21 mouse cellular contexts compared by ENCODE assay signal in genomic region chrX:166565401-166565800, GRCm38 (mm10). TPM values are rescaled to one million over a fixed set of nuclear protein-coding genes. Genes with fewer than 3 reads are reported as not detected.
DNase-seq lines count a peak whose midpoint lies in the region; ATAC-seq and TF ChIP-seq lines count a peak whose summit lies in the region.
"Had no signal": no experiment of that assay in that cellular context is flagged by ENCODE, and none has a peak within 500 bp of the region (broad histone marks: within the 10 kb centered on the region; RNA-seq: fewer than 3 reads in every experiment).

No protein-coding gene starts in this region.

- no peak overlapping the region for H3K9ac ChIP-seq in embryonic facial prominence, embryonic 15.5 days
- H3K9ac ChIP-seq in limb, embryonic 14.5 days (ENCODE audit: low read depth, low read length, severe bottlenecking): no peak overlapping the region
- H3K9ac ChIP-seq in heart, embryonic 11.5 days (ENCODE audit: low read depth, low read length): no peak overlapping the region
- H3K9ac ChIP-seq in midbrain, embryonic 14.5 days (replicated peaks; ENCODE audit: low read length): no peak overlapping the region
- H3K9ac ChIP-seq: hindbrain, embryonic 14.5 days; midbrain, embryonic 13.5 days had no signal

- no peak for ATAC-seq in embryonic facial prominence, embryonic 15.5 days (ENCODE audit: insufficient number of reproducible peaks, low FRiP score, low TSS enrichment, low read depth)
- no peak for ATAC-seq in limb, embryonic 14.5 days (ENCODE audit: low FRiP score, low read depth)
- ATAC-seq in heart, embryonic 11.5 days (replicated peaks; ENCODE audit: insufficient number of reproducible peaks, low FRiP score, low TSS enrichment): no peak
- no peak for ATAC-seq in midbrain, embryonic 14.5 days (ENCODE audit: low FRiP score, low TSS enrichment)
- ATAC-seq: activated CD4-positive, CD25-positive, alpha-beta regulatory T cell, adult 4 months; midbrain, embryonic 13.5 days had no signal

- no peak overlapping the region for H3K4me3 ChIP-seq in embryonic facial prominence, embryonic 15.5 days (replicated peaks)
- no peak overlapping the region for H3K4me3 ChIP-seq in limb, embryonic 14.5 days (replicated peaks; ENCODE audit: low read length)
- H3K4me3 ChIP-seq in heart, embryonic 11.5 days (ENCODE audit: low read depth, low read length): no peak overlapping the region
- no peak overlapping the region for H3K4me3 ChIP-seq in midbrain, embryonic 14.5 days (replicated peaks; ENCODE audit: low read depth, low read length)
- H3K4me3 ChIP-seq: forebrain, embryonic 10.5 days; midbrain, embryonic 13.5 days had no signal

- WGBS in embryonic facial prominence, embryonic 15.5 days: 46% methylated on average over 5 of the region's 5 CpGs
- 55% methylated on average over 5 of the region's 5 CpGs for WGBS in limb, embryonic 14.5 days
- 71% methylated on average over 5 of the region's 5 CpGs for WGBS in heart, embryonic 11.5 days (ENCODE audit: insufficient replicate concordance)
- WGBS in midbrain, embryonic 14.5 days: 61% methylated on average over 5 of the region's 5 CpGs

- no peak for TF ChIP-seq POLR2A in limb, embryonic 14.5 days (IDR thresholded peaks at IDR 0.05; ENCODE audit: borderline replicate concordance, extremely low read depth, insufficient read depth, insufficient read length)

- no peaks in the 10 kb centered on the region for H3K36me3 ChIP-seq in embryonic facial prominence, embryonic 15.5 days
- no peaks in the 10 kb centered on the region for H3K36me3 ChIP-seq in limb, embryonic 14.5 days (ENCODE audit: control insufficient read depth, insufficient read depth, low read length)
- no peaks in the 10 kb centered on the region for H3K36me3 ChIP-seq in heart, embryonic 11.5 days (ENCODE audit: control insufficient read depth, insufficient read depth, low read length)
- H3K36me3 ChIP-seq in midbrain, embryonic 14.5 days (ENCODE audit: control insufficient read depth, insufficient read depth, low read length): no peaks in the 10 kb centered on the region
- H3K36me3 ChIP-seq: forebrain, embryonic 10.5 days; midbrain, embryonic 13.5 days had no signal

- no peaks in the 10 kb centered on the region for H3K9me3 ChIP-seq in embryonic facial prominence, embryonic 15.5 days (replicated peaks)
- H3K9me3 ChIP-seq in limb, embryonic 14.5 days (ENCODE audit: control insufficient read depth, low read length): no peaks in the 10 kb centered on the region
- no peaks in the 10 kb centered on the region for H3K9me3 ChIP-seq in heart, embryonic 11.5 days (replicated peaks; ENCODE audit: control insufficient read depth, low read length)
- H3K9me3 ChIP-seq in midbrain, embryonic 14.5 days (ENCODE audit: control insufficient read depth, low read length): no peaks in the 10 kb centered on the region
- H3K9me3 ChIP-seq: forebrain, embryonic 10.5 days; midbrain, embryonic 13.5 days had no signal

- H3K4me2 ChIP-seq in embryonic facial prominence, embryonic 15.5 days (replicated peaks): no peak overlapping the region
- H3K4me2 ChIP-seq in limb, embryonic 14.5 days (replicated peaks; ENCODE audit: low read depth, low read length, severe bottlenecking): no peak overlapping the region
- no peak overlapping the region for H3K4me2 ChIP-seq in heart, embryonic 11.5 days
- no peak overlapping the region for H3K4me2 ChIP-seq in midbrain, embryonic 14.5 days (ENCODE audit: low read length)
- H3K4me2 ChIP-seq: hindbrain, embryonic 14.5 days; liver, embryonic 11.5 days; midbrain, embryonic 13.5 days had no signal

- H3K27ac ChIP-seq in embryonic facial prominence, embryonic 15.5 days (replicated peaks): peak overlapping the region; percentile 51
- H3K27ac ChIP-seq in limb, embryonic 14.5 days (replicated peaks; ENCODE audit: low read depth, low read length): peak overlapping the region; percentile 38; the same call in 1 of the 2 replicates
- no peak overlapping the region for H3K27ac ChIP-seq in heart, embryonic 11.5 days (ENCODE audit: low read depth, low read length)
- no peak overlapping the region for H3K27ac ChIP-seq in midbrain, embryonic 14.5 days (replicated peaks; ENCODE audit: low read depth, low read length)
- H3K27ac ChIP-seq: forebrain, embryonic 10.5 days; hindbrain, embryonic 14.5 days; kidney, postnatal 0 days; midbrain, embryonic 13.5 days had no signal

- DNase-seq in embryo, embryonic 10.5 days (ENCODE audit: low spot score): peak; percentile 1
- DNase-seq in embryo, embryonic 10 days (ENCODE audit: low spot score): no peak
- DNase-seq in R1 (ENCODE audit: low read depth, low spot score): peak; percentile 11
- no peak for DNase-seq in limb, embryonic 14.5 days (ENCODE audit: low spot score)
- DNase-seq in midbrain, embryonic 14.5 days: no peak
- DNase-seq in right cerebral cortex, adult 2 months (ENCODE audit: low spot score in 2 of 2): no peak
- DNase-seq: cerebellum, adult 9-11 months; heart, adult 11 months; heart, postnatal 36 days; lung, adult 18-20 months; lung, postnatal 14 days; right cerebral cortex, postnatal 4 days; thymus, postnatal 14 days had no signal

- 0 out of 2 replicates have a peak, but pooled peaks cover 3% of the 10 kb centered on the region for H3K4me1 ChIP-seq in embryonic facial prominence, embryonic 15.5 days
- peaks cover 4% of the 10 kb centered on the region; the same call in 1 of the 2 replicates for H3K4me1 ChIP-seq in limb, embryonic 14.5 days (ENCODE audit: control insufficient read depth, insufficient read depth, low read length)
- H3K4me1 ChIP-seq in heart, embryonic 11.5 days (ENCODE audit: control insufficient read depth, insufficient read depth, low read length): no peaks in the 10 kb centered on the region
- no peaks in the 10 kb centered on the region for H3K4me1 ChIP-seq in midbrain, embryonic 14.5 days (ENCODE audit: control insufficient read depth, insufficient read depth, low read length)
- H3K4me1 ChIP-seq: forebrain, embryonic 10.5 days; midbrain, embryonic 13.5 days had no signal

- H3K27me3 ChIP-seq in embryonic facial prominence, embryonic 15.5 days: no peaks in the 10 kb centered on the region
- no peaks in the 10 kb centered on the region for H3K27me3 ChIP-seq in limb, embryonic 14.5 days (ENCODE audit: control insufficient read depth, insufficient read depth, low read length)
- H3K27me3 ChIP-seq in heart, embryonic 11.5 days (ENCODE audit: control insufficient read depth, insufficient read depth, low read length): no peaks in the 10 kb centered on the region
- no peaks in the 10 kb centered on the region for H3K27me3 ChIP-seq in midbrain, embryonic 14.5 days (ENCODE audit: control insufficient read depth, insufficient read depth, low read length)
- H3K27me3 ChIP-seq: midbrain, embryonic 13.5 days had no signal

RNA-seq across cellular contexts. Expression of gene Egfl6, which starts 20.1 kb away (rescaled TPM):
- polyA plus RNA-seq in embryonic facial prominence, embryonic 15.5 days (2015; fragmentation: Nextera tagmentation; extraction: Ambion mirVana): 159 and 164 TPM in 2 replicates
- polyA plus RNA-seq in limb, embryonic 14.5 days (2012; rRNA removed): 78.6 and 86.2 TPM in 2 replicates
- 97.0 and 104 TPM in 2 replicates for polyA plus RNA-seq in limb, embryonic 14.5 days (2014; fragmentation: Nextera tagmentation; extraction: Ambion mirVana)
- 4.2 and 4.3 TPM in 2 replicates for polyA plus RNA-seq in heart, embryonic 11.5 days (2014; fragmentation: Nextera tagmentation; extraction: Ambion mirVana)
- 1.6 TPM in 2 replicates for polyA plus RNA-seq in midbrain, embryonic 14.5 days (2014; fragmentation: Nextera tagmentation; extraction: Ambion mirVana)
- polyA plus RNA-seq: activated CD4-positive, CD25-positive, alpha-beta regulatory T cell, adult 4 months had no signal

RNA-seq across cellular contexts. Expression of gene Tceanc, which starts 47.0 kb away (rescaled TPM):
- 6.5 and 6.8 TPM in 2 replicates for polyA plus RNA-seq in embryonic facial prominence, embryonic 15.5 days (2015; fragmentation: Nextera tagmentation; extraction: Ambion mirVana)
- 3.9 and 4.5 TPM in 2 replicates for polyA plus RNA-seq in limb, embryonic 14.5 days (2012; rRNA removed)
- 7.3 and 8.8 TPM in 2 replicates for polyA plus RNA-seq in limb, embryonic 14.5 days (2014; fragmentation: Nextera tagmentation; extraction: Ambion mirVana)
- 6.1 and 7.0 TPM in 2 replicates for polyA plus RNA-seq in heart, embryonic 11.5 days (2014; fragmentation: Nextera tagmentation; extraction: Ambion mirVana)
- 5.5 and 9.1 TPM in 2 replicates for polyA plus RNA-seq in midbrain, embryonic 14.5 days (2014; fragmentation: Nextera tagmentation; extraction: Ambion mirVana)

Comparison
In these comparisons a context has a peak if more than half of its experiments do, and no peak if none do; other contexts are left out.
1. DNase-seq: peak in embryo, embryonic 10.5 days (single experiment) and R1 (single experiment); none in embryo, embryonic 10 days (single experiment), limb, embryonic 14.5 days (single experiment), midbrain, embryonic 14.5 days (single experiment) and right cerebral cortex, adult 2 months (0 of 2).
2. H3K27ac ChIP-seq: peak in embryonic facial prominence, embryonic 15.5 days (single experiment) and limb, embryonic 14.5 days (single experiment); none in heart, embryonic 11.5 days (single experiment) and midbrain, embryonic 14.5 days (single experiment).
3. RNA of gene Egfl6, which starts 20.1 kb away (polyA plus RNA-seq): 159 to 164 TPM in embryonic facial prominence, embryonic 15.5 days and 78.6 to 104 TPM in limb, embryonic 14.5 days; 4.2 to 4.3 TPM in heart, embryonic 11.5 days and 1.6 TPM in midbrain, embryonic 14.5 days; every median in the first group is over 10 times any median in the second.